Mouse (Mus musculus) neutrophil, adult 5-6 weeks (primary cell): ENCODE measurements at regions not wholly inside any gene's neighbourhood (a gene's known extent, or its start where the extent isn't known, plus 50 kb on each side); places are given as distances from the start of the nearest gene placed in this dataset.

Experiments used
- ATAC-seq: fragments of 151-379, 151-347 bp; 2 replicates; pipeline ENCODE4 v1.8.0; 2017; ENCODE audit warnings: mild to moderate bottlenecking, moderate TSS enrichment; ENCODE audit not compliant: insufficient number of reproducible peaks, poor library complexity, low FRiP score, severe bottlenecking; ENCODE audit errors: extremely low read depth

DNA sequence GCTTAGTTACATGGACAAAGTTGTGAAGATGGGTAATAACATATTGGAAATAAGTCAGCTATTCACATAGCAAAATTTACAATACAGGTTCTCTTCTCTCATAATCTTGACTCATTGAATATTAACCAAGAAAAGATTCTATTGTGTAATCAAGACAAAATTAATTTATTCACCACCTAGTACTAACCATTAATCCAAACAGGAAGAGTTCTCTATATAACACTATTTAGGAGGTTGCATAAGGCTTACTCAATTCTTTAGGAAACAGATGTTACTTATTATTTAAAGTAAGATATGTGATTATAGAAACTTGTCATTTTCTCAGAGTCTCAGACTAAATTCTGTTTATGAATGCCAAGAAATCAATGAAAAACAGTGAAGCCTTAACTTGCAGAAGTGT is 600.4 kb upstream of the Tusc1 start:
- no peak for ATAC-seq

DNA sequence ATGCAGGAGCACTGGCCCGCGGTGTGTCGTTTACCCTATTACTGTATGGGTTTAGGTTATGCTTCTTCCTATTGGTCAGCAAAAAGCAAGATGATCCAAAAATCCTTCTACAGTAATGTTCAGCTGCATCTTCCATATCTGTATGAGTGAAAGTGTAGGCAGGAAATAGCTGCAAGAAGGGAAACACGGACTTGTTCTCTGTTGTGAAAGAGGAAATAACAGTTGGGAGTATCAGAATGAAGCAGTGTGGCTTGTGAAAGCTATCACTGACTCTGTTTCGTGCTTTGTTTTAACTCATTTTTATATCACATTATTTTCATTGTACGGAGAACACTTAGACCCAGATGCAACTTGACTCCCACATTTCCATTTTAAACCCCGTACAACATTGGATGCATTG is 591.8 kb upstream of the Tusc1 start:
- ATAC-seq, result no peak

DNA sequence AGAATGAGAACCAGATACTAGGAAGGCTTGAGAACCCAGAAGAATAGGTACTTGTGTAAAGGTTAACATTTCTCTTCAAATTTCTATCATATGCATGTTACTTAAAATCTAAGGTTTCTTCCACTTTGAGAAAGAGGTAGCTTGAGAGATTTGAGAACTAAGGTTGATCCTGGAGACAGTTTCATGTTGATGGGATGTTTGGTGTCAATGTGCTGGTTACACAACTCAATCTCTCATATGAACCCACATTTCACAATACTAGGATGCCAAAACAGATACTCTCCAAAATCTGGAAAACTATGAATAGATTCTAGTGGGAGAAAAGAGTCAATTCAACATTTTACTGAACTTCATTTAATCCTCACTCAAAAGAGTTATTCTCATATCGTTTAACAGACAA is 589.1 kb upstream of the Tusc1 start:
- ATAC-seq, result no peak

DNA sequence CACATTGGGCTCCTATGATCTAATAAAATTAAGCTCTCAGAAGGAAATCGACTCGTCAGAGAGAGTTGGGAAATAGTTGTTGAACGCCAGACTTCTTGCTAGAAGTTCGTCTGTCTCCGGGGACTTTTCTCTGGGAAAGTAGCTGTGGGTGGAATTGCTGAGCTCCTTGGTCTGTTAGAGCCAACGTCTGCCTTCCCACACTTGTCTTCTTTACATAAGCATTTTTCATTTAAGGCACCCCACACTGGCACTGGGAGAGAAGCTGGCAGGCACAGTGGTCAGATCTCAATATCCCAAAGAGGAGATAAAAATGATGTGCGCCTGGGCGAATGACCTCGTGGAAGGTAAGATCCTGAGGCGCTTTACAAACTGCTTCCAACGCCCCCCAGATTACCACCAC is 551.3 kb upstream of the Tusc1 start:
- ATAC-seq, result no peak

DNA sequence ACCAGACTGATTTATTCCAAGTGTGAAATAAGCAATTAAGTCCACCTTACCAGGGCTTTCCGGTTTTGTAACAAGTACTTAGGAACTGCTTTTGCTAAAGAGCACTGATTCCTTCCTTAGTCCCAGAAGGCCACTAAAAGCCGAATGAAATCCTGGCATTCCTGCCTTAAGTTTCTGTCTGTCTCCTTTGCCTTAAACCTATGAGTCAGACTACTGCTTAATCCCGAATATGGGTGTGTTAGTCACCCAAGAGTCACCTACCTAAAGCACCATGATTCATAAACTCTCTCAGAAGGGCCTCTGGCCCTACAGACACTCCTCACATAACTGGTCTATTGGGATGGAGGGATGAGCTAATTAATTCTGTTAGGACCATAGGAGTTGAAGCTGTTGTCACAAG is 546.0 kb upstream of the Tusc1 start:
- ATAC-seq, result no peak

DNA sequence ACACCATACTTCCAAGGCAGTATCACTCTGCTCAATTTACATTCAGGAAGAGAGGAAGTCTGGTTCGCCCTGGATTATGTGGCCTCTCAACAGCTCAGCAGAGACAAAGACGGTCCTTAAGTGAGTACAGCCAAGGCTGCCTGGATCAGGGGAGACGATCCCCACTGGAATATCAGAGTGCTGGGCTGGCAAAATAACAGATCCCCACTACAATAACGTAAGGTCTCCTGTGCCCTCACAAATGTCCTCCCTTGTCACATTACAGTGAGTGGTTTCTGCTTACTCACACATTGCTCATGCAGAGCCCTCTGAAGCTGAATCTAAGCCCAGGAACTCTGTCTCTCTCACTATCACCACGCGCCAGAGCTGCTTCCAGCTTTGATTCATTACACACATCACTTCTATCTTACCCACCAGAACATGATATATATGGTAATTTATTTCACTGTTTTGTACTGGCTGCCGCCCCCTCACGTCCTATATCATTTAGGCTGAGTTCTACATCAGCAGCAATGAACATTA is 544.1 kb upstream of the Tusc1 start:
- no peak for ATAC-seq

DNA sequence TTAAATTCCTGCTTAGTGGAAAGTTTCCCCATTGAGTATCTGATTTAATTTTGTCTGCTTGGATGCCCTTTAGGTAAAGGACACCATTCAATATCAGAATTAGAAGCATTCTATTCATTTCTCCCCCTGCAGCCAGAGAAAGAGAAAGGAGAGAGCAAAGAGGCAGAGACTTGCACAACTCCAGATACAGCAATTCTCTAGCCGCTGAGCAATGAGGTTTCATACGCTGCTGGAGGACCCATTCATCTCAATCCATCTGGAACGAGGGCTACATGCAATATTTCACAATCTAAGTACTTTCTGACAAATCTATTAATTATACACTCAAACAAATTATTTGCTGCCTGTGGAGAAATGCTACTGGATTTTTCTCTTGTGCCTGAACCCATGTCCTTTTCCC is 538.0 kb upstream of the Tusc1 start:
- ATAC-seq, result no peak

DNA sequence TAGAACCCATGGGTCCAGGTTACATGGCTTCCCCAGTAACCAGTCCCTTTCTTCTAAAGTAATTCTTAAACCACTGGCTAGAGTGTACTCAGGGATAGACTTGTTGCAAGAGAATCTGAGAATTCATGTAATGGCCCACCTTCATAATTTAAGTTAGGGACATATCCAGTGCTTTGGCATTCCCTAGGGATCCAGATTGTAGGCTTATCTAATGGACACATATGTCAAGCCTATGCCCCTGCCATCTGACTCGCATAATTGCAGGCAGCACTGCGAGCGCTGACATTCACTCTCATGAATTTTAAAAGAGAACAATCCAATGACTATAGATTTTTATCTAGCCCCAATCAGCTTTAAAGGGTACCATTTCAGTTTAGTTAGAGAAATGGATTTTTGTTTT is 518.1 kb upstream of the Tusc1 start:
- no peak for ATAC-seq

DNA sequence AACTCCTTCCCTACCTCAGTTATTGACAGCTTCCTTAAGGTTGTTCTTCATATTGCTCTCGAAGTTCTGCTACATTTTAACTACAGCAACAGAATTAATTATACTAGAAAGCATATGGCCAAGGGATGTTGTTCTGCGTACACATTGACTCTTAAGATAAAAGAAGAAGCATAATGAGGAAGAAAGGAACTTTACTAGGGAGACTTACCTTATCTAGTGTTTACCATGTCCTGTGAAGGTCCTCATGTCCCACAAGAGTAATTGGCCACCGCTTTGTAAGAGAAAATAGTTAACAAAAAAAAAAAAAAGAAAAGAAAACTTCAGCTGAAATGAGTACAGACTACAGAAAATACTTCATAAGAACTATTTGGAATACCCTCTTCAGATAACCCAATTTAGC is 513.9 kb upstream of the Tusc1 start:
- no peak for ATAC-seq

DNA sequence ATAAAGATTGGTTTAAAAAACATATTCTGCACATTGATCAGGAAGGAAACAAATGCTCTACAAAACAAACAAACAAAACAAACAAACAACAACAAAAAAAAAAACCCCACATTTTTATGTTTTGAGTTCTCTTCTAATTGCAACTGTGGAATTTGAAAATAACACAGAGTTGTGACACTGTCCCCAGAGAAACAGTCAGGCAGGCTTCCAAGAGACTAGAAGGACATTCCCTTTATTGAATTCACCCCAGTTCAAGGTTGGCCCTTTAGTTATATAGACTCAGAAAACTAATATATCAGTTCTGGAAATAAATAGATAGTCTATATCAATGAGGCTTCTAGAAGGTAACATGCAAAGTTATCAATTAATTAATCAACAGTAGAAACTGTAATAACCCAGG is 495.4 kb upstream of the Tusc1 start:
- ATAC-seq, result no peak

DNA sequence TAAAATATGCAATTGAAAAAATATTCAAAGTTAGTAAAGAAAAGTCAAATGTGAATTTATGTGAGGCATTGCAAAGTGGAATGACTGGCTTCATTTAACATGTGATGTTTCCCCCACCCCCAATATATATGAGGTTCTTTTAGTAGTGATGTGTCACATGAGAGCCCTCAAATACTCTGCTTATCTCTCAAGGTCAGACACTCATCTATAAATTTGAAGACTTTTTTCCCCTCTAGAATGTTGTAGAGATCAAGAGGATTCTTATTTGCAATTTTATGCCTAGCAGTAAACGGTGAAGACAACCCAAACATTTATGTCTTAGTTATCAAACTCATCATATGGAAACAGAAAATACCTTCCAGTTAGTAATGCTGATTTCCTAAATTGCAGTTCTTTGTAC is 457.8 kb upstream of the Tusc1 start:
- ATAC-seq, result no peak

DNA sequence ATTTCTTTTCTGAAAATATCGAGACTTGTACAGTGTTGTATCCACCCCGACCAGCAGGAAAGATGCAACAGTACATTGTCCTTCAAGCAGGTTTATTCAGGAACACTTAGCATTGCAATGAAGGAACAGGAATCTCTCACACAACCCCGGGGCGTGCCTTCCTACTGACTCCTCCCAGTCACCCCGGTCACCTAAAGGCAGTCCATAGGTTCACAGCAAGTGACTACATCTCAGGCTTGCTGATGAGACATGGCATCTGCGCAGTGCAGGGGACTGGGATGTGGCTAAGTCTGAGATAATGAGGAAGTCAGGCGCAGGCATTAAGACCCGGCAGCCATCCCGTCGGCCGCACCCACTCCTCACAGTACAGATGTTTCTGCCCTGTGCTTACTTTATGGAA is 454.8 kb upstream of the Tusc1 start:
- no peak for ATAC-seq

DNA sequence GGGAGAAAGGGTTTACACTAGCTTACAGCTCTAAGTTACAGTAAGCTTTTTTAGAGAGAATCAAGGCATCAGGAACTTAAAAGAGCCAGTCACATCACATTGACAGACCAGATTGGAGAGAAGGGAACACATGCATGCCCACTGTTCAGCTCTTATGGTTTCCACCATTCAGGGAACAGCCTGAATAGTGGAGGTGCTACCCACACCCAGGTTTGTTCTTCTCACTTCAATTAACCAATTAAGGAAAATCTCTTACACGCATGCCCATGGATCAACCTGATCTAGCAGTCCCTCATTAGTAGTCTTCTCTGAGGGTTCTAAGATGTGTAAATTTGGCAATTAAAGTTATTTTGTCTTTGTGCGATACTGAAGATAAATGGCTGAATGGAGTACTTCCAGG is 419.2 kb upstream of the Tusc1 start:
- no peak for ATAC-seq

DNA sequence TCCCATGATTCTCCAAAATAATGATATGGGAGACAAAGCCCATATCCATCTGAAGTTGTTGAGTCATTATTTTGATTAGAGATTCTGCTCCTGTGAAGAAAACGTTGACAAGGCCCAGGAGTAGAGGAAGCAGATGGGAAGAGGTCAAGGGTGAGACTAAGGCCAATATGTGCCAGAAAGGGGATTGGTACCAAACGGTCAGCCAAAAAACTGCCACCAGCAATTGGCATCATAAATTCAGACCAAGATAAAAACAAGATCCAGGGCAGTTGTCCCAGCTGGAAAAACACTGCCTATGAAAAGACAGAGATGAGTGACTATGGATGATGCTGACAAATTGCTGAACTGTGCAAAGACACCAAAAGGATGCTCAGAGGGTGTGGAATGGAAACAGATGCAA is 411.0 kb upstream of the Tusc1 start:
- no peak for ATAC-seq

DNA sequence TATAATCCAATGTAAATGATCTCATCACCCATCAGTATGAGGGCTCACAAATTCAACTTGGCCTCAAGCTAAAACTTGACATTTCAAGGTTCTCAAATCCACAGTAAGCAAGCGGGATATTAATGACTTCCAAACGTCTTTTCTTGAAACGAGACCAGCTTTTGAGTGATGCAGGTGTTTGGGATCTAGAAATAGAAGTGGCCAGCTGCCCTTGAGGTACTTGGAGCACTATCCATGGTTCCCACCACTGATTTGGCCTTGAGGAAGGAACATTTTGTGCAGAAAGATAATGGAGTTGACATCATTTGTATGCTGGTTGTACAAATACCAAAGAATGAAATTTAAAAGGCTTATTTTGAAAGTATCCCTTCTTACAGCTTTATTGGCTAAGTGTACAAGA is 378.4 kb upstream of the Tusc1 start:
- ATAC-seq, result no peak

DNA sequence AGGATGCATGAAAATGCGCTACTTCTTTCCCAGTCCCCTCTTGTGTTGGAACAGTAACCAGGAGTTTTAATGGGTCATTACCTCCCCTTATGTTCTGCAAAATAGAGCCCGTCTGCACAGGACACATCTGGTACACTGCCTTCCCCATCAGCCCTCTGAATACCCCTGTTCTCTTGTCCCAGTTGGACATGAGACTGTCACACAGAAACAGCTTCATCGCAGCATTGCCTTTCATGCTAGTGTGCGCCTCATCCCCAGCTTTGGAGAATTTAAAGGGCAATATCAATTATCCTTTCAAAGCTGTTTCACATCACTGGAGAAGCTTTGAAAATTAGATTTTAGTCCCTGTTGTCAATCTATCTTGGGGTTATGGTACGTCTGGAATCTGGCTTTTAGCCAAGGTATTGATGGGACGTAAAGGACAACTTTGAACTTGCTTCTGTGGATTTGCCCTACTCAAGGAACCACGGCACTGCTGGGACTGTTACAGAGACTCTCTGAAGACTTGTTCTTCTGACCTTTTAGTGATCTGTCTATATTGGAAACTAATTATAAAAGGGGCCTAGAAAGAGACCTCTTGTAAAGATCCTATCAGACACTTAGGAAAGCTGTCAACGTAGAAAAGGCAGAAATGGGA is 341.2 kb upstream of the Tusc1 start:
- no peak for ATAC-seq

DNA sequence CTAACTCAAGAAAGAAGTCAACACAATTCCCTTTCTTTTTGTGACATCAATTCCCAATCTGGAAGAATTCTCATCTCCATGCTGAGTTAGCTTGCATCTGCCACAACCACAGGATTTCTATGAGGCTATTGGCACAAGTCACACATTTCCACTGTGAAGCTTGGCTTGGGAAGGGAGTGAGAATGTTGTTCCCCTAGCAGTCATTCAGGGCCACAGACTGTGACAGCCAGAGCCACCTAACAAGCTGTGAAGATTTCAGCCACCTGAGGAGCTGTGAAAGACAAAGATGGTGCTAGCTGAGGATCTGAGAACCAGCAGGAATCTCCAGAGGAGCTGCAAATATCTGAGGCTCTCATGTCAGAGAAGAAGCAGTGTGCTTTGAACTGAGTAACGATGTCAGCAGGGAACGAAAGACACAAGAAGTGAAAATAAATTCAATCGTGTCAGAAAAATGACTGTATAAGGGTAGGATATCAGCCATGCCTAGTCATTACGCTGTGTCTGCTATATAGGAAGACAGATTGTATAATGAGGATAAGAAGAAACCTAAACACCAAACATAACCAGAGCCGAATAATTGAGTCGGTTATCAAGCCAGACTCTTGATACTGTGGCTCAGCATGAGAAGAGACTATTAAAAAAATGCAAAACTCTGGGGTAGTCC is 340.6 kb upstream of the Tusc1 start:
- no peak for ATAC-seq

DNA sequence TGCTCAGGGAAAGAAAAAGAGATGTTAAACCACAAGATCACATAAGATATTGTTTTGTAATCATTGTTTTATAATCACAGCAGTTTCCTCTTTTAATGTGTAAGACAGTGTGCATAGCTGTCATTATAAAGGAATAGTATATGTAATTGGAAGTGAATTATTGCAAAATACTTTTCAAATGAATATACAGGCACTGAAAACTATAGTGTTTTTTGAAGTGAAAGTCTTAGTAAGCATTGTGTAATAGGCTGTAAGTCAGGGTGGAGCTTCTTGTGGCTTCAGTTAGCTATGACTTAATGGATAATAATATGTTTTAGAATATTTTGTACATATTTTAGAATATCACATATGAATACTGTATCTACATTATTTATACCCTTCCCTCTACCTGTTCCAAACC is 333.7 kb upstream of the Tusc1 start:
- no peak for ATAC-seq

DNA sequence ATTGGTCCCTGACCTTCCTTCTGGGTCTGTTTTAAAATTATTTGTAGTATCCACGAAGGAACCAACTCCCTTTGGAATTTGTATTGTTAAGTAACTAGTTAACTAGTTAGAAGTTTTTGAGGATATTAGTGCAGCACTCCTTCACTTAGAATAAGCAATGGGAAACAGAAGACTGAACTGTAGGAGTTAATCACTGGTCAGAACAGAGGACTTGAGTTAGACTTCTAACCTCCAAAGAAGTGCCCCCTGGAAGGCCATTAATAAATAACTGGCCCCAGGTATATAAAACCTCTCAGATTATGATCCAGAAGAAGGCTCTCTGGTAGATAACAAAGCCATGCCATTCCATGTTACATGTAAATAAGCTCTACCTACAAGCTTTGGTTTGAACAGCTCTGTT is 329.0 kb upstream of the Tusc1 start:
- ATAC-seq, result no peak

DNA sequence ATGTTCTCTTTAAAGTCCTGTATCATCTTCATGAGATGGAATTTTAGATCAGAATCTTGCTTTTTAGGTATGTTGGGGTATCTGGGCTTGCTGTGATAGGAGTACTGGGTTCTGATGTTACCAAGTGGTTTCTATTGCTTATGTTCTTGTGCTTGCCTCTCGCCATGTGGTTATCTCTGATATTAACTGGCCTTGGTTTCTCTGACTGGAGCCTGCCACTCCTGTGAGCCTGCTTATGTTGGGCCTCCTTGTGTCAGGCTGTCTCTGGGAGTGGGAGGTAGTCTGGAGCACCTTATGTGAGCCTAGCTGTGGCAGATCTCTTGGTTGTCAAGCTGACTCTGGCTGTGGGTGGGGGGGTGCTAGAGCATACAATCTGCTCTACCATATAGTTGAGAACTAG is 302.9 kb upstream of the Tusc1 start:
- ATAC-seq, result no peak

DNA sequence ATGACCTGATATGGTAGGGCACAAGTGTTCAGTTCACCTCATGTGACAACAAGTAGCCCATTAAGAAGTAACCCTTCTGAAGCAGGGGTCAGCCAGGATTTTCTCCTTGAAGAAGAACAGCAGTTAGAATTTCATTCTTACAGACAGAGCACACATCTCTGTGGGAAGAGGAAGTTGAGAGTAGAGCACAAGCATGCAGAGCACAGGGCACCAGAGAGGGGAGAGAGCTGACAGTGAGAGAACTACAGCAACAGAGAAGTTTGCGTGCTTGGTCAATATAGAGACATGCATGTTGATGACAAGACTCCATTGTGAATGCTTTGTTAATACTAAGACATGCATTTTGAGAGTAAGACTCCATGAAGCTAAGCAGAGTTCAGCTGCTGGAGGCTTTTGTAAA is 263.2 kb upstream of the Tusc1 start:
- ATAC-seq, result no peak
